Mouse (Mus musculus): ENCODE measurements around the gene Prepl.

Prepl gene

DNA sequence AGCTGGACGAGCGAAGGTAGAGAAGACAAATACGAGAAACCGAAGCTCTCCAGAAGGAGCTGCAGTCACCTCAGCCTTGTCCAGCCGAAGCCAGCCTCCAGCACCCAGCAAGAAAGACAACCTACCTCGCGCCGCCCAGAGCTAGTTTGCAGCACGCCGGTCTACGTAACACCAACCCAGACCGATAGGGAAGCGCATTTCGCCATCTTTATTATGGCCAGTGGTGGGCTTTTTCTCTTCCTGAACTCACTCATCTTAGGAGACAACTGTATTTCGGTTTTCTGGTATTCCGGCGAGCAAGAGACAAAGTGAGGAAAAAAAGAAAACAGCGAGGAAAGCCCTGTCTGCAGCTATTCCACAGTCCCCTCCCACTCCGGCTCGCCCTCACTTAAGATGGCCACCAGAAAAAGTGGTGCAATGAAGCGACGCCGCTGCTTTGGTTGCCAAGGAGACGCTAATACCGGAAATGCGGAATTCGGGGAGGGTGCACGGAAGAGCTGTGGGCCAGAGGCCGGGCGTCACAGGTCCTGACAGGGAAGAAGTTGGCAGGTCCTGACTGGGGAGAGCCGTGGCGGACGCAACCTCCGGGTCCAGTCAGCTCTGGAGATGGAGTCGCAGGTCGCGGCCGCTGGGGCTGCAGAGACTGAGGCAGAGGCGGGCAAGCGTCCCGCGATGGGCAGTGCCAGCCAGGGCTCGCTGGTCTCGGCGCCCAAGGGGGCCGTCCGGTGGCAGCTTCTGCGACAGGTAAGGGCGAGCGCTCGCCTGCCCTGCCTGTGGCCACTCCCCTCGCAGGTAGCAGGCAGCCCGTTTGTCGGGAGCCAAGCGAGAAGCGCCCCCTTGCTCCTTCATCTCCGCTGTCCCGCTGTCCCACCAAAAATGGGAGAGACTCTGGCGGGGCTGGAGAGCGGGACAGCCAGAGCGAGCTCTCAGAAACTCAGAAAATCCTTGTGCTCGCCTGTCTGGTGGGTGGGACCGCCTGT lies at the start of gene Prepl, which contains the start of gene Camkmt:
Gene Prepl (minus strand): TSS at position 122 of the 980 bp plus-strand sequence.
Gene Camkmt (plus strand): TSS at position 433 of the 980 bp plus-strand sequence.
- peak; percentile 95 for DNase-seq

DNA sequence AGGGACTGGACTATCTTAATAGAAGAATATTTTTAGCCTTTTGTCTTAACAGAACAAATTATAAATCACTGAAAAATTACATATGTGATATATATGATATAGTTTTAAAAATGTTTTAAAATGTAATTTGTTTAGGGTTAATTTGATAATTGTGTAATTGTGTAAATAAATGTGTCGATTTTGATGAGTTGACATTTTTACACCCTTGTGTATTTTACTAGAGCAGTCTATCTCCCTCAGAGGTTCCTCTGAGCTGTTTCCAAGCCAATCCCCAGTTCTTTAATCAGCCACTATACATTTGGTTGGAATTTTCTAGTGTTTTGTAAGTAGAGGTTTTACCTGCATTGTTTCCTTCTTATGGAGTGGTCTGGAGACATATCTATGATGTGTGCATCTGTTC lies 48.4 kb upstream of the Prepl start:
- DNase-seq, result no peak

GRCm38 (mm10) chr17:85116643-85117042 lies 26.6 kb upstream of the Prepl start:
- peak; percentile 66 for DNase-seq

DNA sequence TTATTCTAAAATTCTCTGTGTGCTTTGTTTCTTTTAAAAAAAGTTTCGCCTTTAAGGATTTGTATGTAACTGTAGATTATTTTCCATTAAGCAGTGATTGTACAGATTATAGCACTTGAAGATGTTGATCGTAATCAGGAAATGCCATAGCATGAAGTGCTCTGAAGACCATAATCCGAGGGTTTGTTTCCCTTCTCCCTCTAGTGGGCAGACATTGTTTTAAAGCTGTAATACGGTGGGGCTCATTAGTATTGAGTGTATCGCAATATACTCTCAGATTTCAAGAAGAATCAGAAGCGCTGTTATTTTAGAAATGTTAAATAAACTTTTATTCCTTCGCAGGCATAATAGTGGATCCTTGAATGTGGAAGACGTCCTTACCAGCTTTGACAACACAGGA lies 23.4 kb upstream of the Prepl start:
- DNase-seq, result no peak

GRCm38 (mm10) chr17:85110640-85111039 lies 20.6 kb upstream of the Prepl start:
- DNase-seq, result no peak

DNA sequence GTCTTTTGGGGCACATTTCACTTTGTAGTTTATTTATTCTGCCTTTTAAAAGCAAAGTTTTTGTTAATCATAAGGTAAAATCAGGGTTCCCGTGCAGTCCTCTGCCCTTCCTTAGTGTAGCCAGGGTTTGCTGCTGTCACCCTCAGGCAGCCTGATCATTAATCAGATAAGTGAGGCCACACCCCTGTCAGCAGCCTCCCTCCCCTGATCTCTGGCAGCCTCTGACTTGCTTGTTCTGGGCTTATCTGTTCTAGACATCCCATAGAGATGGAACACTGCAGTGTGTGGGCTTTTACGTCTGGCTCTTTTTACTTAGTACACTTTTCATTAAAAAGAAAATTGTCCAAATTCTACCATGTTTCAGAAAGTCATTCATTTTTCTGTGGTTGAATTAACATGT lies 13.3 kb upstream of the Prepl start:
- DNase-seq, result no peak

DNA sequence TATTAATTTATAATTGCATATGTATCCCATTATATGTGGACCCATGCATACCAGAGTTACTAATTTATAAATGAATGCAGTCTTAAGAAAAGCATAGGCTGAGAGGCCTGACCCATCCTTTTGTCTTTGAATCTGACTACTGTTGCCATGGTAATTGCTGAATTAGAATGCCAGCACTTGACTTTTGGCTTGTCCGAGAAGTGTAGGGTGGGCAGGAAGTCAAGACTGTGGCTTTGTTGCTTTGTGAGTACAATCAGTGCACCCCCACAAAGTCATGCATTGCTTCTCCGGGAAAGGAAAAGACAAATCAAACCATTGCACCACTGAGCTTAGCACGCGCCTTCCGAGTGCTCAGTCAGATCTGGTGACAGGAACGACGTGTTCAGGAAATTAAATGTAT lies 11.7 kb upstream of the Prepl start:
- DNase-seq, result no peak

GRCm38 (mm10) chr17:85100232-85100631 lies 10.2 kb upstream of the Prepl start:
- no peak for DNase-seq

DNA sequence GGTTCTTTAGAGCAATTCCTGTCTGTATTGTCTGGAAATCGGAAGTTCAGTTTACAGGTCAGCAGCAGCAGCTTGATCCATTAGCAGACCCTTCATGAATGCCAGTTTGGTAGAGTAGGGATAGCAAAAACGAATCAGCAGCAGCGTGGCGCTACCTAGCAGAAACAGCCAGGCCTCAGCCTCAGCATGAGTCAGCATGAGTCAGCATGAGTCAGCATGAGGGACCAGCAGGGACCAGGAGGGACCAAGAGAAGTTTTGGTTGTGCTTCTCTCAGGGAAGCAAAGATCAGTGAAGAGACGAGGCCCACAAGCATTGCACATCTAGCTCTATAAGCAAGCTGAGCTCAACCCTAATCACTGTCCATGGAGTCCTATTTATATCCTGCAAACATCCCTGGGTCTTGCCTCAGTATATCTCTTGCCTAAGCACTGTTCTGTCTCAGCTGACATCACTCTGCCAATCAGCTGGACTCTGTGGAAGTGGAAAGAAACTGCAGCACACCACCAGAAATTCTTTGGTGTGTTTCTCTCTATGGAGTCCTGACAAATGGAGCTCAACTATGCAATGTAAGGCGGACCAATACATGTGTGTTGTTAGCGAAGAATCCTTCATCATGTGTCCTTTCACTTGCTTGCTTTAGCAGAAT lies 8.8 kb upstream of the Prepl start:
- no peak for DNase-seq

DNA sequence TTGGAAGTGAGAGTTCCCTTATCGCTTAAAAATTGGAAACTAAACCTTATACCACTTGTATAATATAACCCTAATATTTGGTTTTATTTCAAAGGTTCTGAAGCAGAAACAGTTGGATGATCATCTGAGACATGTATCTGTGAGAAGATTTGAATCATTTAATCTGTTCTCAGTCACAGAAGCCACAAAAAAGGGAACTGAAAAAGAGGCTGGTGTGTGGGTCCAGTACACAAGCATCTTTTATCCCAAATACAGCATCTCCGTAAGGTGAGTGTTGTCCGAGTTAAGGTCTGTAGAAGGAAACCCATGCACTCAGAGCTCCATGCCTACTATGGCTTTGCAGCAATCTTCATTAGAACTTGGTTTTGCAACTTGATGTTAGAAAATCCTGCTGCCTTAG lies 6.4 kb upstream of the Prepl start:
- no peak for DNase-seq

DNA sequence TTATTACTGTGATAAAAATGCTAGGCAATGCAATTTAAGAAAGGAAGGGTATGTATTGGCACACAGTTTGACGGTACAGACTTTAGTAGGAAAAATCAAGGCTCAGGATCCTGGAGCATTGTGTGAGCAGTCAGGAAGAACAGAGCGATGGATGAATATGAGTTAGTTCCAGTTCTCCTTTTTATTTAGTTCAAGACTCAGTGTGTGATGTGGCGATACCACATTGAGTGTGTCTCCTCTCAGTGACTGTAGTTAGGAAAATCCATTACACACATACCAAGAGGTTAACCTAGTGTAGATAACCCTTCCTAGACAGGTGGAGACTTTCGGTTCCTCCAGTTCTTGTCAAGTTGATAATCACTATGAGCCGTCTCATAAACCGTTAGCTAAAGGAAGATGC lies 1.7 kb upstream of the Prepl start:
- no peak for DNase-seq

- DNase-seq, result no peak
Measured at GRCm38 (mm10) chr17:85089621-85090020, 420 bp downstream of the Prepl start.

GRCm38 (mm10) chr17:85089011-85089410 lies 1.0 kb downstream of the Prepl start:
- no peak for DNase-seq

DNA sequence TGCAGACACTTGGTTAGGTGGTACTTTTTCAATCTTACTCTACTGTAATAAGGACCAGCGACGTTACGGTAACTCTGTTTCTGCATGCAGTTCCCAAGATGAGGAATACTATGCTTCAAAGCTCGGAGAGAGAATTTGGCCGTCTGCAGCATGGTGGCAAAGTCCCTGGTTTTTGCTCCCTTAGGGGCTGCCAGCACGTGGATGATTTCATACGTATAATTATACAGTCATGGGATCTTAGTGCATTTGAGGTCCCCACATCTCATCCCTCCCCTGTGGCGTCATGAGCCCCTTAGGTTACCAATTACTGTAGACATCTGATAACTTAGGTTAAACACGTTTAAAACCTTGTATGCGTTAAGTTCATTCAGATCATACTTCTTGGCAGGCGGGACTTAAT lies 1.6 kb downstream of the Prepl start:
- no peak for DNase-seq

- no peak for DNase-seq
Measured at GRCm38 (mm10) chr17:85087591-85087990, 2.5 kb downstream of the Prepl start.

GRCm38 (mm10) chr17:85086501-85086900 lies 3.5 kb downstream of the Prepl start:
- no peak for DNase-seq

DNA sequence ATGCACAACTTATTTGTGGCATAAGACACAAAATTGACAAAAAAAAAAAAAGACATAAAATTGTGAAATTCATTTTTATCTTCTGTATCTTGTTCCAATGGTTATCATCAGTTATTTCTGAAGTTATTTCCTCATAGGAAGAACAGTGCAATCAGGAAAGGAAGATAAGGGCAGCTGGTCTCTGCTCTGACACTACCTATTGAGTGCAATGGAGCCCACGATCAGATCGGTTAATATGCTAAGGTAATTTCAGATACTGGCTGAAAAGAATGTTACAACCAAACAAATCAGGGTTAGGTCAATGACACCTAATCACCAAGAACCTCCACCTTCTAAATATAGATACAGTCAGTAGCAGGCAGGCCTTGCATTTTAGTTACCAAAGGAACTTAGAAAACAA lies 4.7 kb downstream of the Prepl start:
- DNase-seq, result no peak

- DNase-seq, result no peak
Measured at GRCm38 (mm10) chr17:85080781-85081180, 9.3 kb downstream of the Prepl start.

DNA sequence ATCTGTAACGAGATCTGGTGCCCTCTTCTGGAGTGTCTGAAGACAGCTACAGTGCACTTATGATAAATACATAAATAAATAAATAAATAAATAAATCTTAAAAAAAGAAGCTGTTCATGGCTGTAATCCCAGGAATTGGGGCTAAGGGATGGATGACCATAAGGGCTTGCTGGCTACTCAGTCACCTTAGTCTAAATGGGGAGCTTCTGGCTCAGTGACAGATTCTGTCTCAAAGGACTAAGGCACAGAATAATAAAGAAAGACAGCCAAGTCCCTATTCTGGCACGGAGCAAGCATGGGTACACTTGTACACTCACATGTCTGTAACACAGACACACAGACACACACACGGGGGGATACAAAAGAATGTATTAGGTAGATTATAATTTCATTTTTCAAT lies 10.8 kb downstream of the Prepl start:
- no peak for DNase-seq

- no peak for DNase-seq
Measured at GRCm38 (mm10) chr17:85074083-85074482, 16.0 kb downstream of the Prepl start.

DNA sequence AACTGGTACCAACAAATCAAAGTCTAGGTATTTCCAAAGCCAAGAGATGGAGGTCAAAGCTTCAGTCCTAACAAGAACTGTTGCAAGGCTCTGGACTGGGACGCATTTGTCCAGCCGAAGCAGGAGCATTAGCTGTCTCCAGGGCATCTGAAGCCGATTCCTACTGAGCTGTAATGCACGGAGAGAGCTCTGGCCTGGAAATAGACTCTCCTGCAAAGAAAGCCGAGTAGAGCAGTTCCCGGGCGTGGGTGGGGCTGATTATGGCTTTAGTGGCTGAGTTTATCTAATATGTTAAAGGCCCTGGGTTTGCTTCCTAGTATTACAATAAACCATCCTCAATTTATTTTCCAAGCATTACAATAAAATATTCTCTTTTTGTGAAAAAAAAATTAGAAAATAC lies 16.8 kb downstream of the Prepl start:
- DNase-seq, result no peak

- no peak for DNase-seq
Measured at GRCm38 (mm10) chr17:85072383-85072782, 17.7 kb downstream of the Prepl start.

DNA sequence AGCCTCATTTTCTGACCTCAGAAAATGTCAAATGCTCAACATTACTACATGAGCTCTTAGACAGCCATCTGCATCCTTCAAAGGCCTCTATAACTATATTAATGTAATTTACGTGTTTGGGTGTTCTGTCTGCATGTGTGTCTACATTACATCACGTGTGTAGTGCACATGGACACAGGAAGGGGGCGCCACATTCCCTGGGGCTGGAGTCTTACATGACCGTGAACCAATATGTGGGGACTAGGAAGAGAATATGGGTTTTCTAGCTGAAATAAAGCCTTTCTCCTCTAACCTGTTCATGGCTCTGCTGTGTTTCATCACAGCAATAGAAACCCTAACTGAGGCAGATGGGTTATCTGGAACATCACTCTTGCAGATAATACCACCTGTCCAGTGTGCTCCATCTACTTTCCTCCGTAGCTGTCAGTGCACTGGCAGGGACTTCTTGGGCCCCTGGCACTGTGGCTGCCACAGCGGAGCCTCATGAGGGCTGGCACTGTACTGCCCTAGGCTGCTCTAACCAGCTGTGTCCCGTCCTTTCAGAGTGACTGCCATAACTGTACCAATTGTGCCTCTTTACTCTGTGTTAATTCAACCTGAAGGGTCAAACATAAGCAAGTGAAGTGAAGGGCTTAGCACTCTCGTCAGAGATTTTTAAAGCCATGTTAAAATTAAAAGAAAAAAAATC lies 18.8 kb downstream of the Prepl start:
- DNase-seq, result no peak

GRCm38 (mm10) chr17:85070658-85071057 lies 19.4 kb downstream of the Prepl start:
- no peak for DNase-seq

Measured in kidney, adult 18-20 months (tissue).